Comparison of ENCODE assay signal across 9 mouse cellular contexts in the genomic region with DNA sequence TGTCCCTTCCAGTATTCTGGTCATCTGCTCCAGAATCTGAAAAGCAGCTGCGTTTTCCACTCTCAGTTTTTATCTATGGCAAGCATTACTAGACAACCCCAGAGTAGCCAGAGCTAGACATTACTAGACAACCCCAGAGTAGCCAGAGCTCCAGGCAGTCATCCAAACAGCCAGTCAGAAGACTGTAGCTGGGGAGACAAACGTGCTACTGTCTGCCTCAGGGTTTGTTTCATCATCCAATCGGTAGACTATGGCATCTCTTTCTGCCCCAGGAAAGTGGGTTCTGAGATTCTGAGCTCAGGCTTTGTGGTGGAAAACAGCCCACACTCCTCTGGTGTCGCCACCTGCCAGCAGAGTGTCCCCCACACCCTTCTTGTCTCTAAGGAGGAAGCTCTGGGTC. TPM values are rescaled to one million over a fixed set of nuclear protein-coding genes. Genes with fewer than 3 reads are reported as not detected.
DNase-seq lines count a peak whose midpoint lies in the region; ATAC-seq and TF ChIP-seq lines count a peak whose summit lies in the region.
"Had no signal": no experiment of that assay in that cellular context is flagged by ENCODE, and none has a peak within 500 bp of the region (broad histone marks: within the 10 kb centered on the region; RNA-seq: fewer than 3 reads in every experiment).

No protein-coding gene starts in this region.

- H3K4me2 ChIP-seq in embryonic facial prominence, embryonic 13.5 days, result peak overlapping the region; percentile 24
- H3K4me2 ChIP-seq in heart, embryonic 12.5 days, result peak overlapping the region; percentile 38; the same call in 1 of the 2 replicates
- no peak overlapping the region for H3K4me2 ChIP-seq in kidney, embryonic 14.5 days (replicated peaks; ENCODE audit: low read depth, low read length)
- peak overlapping the region; percentile 30 for H3K4me2 ChIP-seq in liver, postnatal 0 days (ENCODE audit: low read depth, low read length)
- peak overlapping the region; percentile 39 for H3K4me2 ChIP-seq in neural tube, embryonic 14.5 days (ENCODE audit: low read depth, low read length)

- peak overlapping the region; percentile 23 for H3K4me3 ChIP-seq in embryonic facial prominence, embryonic 13.5 days
- 0 out of 2 replicates have a peak overlapping the region, but pooled peaks have one; percentile 4 for H3K4me3 ChIP-seq in heart, embryonic 12.5 days
- peak overlapping the region; percentile 5; the same call in 1 of the 2 replicates for H3K4me3 ChIP-seq in kidney, embryonic 14.5 days (ENCODE audit: low read length)
- no peak overlapping the region for H3K4me3 ChIP-seq in liver, postnatal 0 days (ENCODE audit: low read depth, low read length)
- peak overlapping the region; percentile 30; the same call in 1 of the 2 replicates for H3K4me3 ChIP-seq in neural tube, embryonic 14.5 days (ENCODE audit: low read depth, low read length)

- no peaks in the 10 kb centered on the region for H3K9me3 ChIP-seq in embryonic facial prominence, embryonic 13.5 days
- no peaks in the 10 kb centered on the region for H3K9me3 ChIP-seq in heart, embryonic 12.5 days (replicated peaks)
- H3K9me3 ChIP-seq in kidney, embryonic 14.5 days (ENCODE audit: control insufficient read depth, low read length), result no peaks in the 10 kb centered on the region
- no peaks in the 10 kb centered on the region for H3K9me3 ChIP-seq in liver, postnatal 0 days (ENCODE audit: low read length)
- no peaks in the 10 kb centered on the region for H3K9me3 ChIP-seq in neural tube, embryonic 14.5 days (ENCODE audit: control insufficient read depth, low read length)

- 27% methylated on average over 4 of the region's 4 CpGs for WGBS in embryonic facial prominence, embryonic 13.5 days
- 21% methylated on average over 4 of the region's 4 CpGs for WGBS in heart, embryonic 12.5 days
- 39% methylated on average over 4 of the region's 4 CpGs for WGBS in kidney, embryonic 14.5 days
- 19% methylated on average over 4 of the region's 4 CpGs for WGBS in liver, postnatal 0 days (ENCODE audit: insufficient replicate concordance)
- WGBS in neural tube, embryonic 14.5 days, result 16% methylated on average over 4 of the region's 4 CpGs

- H3K9ac ChIP-seq in embryonic facial prominence, embryonic 13.5 days, result no peak overlapping the region
- no peak overlapping the region for H3K9ac ChIP-seq in heart, embryonic 12.5 days
- H3K9ac ChIP-seq in kidney, embryonic 14.5 days (ENCODE audit: low read depth, low read length), result no peak overlapping the region
- no peak overlapping the region for H3K9ac ChIP-seq in liver, postnatal 0 days (replicated peaks)
- H3K9ac ChIP-seq in neural tube, embryonic 14.5 days (replicated peaks; ENCODE audit: low read depth, low read length), result 0 out of 2 replicates have a peak overlapping the region, but pooled peaks have one; percentile 37

- TF ChIP-seq CTCF in liver, postnatal 0 days (IDR thresholded peaks at IDR 0.05; ENCODE audit: low read depth), result no peak

- H3K27me3 ChIP-seq in embryonic facial prominence, embryonic 13.5 days, result no peaks in the 10 kb centered on the region
- H3K27me3 ChIP-seq in heart, embryonic 12.5 days (replicated peaks), result peaks cover 18% of the 10 kb centered on the region
- no peaks in the 10 kb centered on the region for H3K27me3 ChIP-seq in kidney, embryonic 14.5 days (ENCODE audit: control insufficient read depth, insufficient read depth, low read length)
- H3K27me3 ChIP-seq in liver, postnatal 0 days (ENCODE audit: insufficient read depth, low read length), result no peaks in the 10 kb centered on the region
- H3K27me3 ChIP-seq in neural tube, embryonic 14.5 days (ENCODE audit: control insufficient read depth, insufficient read depth, low read length), result no peaks in the 10 kb centered on the region
- H3K27me3 ChIP-seq: Patski had no signal

- peak; percentile 51 for DNase-seq in 3134 (ENCODE audit: extremely low read depth, insufficient read length, low spot score)
- DNase-seq in adrenal gland, postnatal 10 days, result peak; percentile 74
- DNase-seq in liver, postnatal 0 days, result peak; percentile 58
- no peak for DNase-seq in thymus, postnatal 10 days (ENCODE audit: low spot score in 2 of 2)

- no peaks in the 10 kb centered on the region for H3K4me1 ChIP-seq in embryonic facial prominence, embryonic 13.5 days
- 0 out of 2 replicates have a peak, but pooled peaks cover 5% of the 10 kb centered on the region for H3K4me1 ChIP-seq in heart, embryonic 12.5 days (replicated peaks)
- no peaks in the 10 kb centered on the region for H3K4me1 ChIP-seq in kidney, embryonic 14.5 days (ENCODE audit: control insufficient read depth, insufficient read depth, low read length)
- peaks cover 6% of the 10 kb centered on the region; the same call in 1 of the 2 replicates for H3K4me1 ChIP-seq in liver, postnatal 0 days (ENCODE audit: insufficient read depth)
- H3K4me1 ChIP-seq in neural tube, embryonic 14.5 days (ENCODE audit: control insufficient read depth, insufficient read depth, low read length), result no peaks in the 10 kb centered on the region

- TF ChIP-seq EP300 in liver, postnatal 0 days (IDR thresholded peaks at IDR 0.05; ENCODE audit: low read depth), result no peak

- no peak for ATAC-seq in embryonic facial prominence, embryonic 13.5 days (ENCODE audit: insufficient number of reproducible peaks, insufficient read depth, low FRiP score, low TSS enrichment, low read depth)
- ATAC-seq in heart, embryonic 12.5 days (ENCODE audit: insufficient number of reproducible peaks, low FRiP score), result no peak
- ATAC-seq in kidney, embryonic 14.5 days (ENCODE audit: low FRiP score, low TSS enrichment), result no peak
- ATAC-seq in liver, postnatal 0 days, result peak; percentile 75
- ATAC-seq in neural tube, embryonic 14.5 days (ENCODE audit: low read depth), result peak; percentile 81
- ATAC-seq: Patski had no signal

- H3K27ac ChIP-seq in embryonic facial prominence, embryonic 13.5 days, result no peak overlapping the region
- no peak overlapping the region for H3K27ac ChIP-seq in heart, embryonic 12.5 days (ENCODE audit: poor library complexity, severe bottlenecking)
- H3K27ac ChIP-seq in kidney, embryonic 14.5 days (ENCODE audit: low read depth, low read length), result no peak overlapping the region
- H3K27ac ChIP-seq in liver, postnatal 0 days (ENCODE audit: low read depth), result peak overlapping the region; percentile 71
- no peak overlapping the region for H3K27ac ChIP-seq in neural tube, embryonic 14.5 days (ENCODE audit: low read depth, low read length)

- no peaks in the 10 kb centered on the region for H3K36me3 ChIP-seq in embryonic facial prominence, embryonic 13.5 days
- H3K36me3 ChIP-seq in heart, embryonic 12.5 days, result no peaks in the 10 kb centered on the region
- no peaks in the 10 kb centered on the region for H3K36me3 ChIP-seq in kidney, embryonic 14.5 days (ENCODE audit: control insufficient read depth, insufficient read depth, low read length)
- no peaks in the 10 kb centered on the region for H3K36me3 ChIP-seq in liver, postnatal 0 days (replicated peaks; ENCODE audit: insufficient read depth, low read length)
- H3K36me3 ChIP-seq in neural tube, embryonic 14.5 days (ENCODE audit: control insufficient read depth, insufficient read depth, low read length), result no peaks in the 10 kb centered on the region

RNA-seq across cellular contexts. Expression of gene Serpina12, which starts 23.3 kb away (rescaled TPM):
- total RNA-seq in adrenal gland, postnatal 10 days (2021), result under 1 TPM; 0.36 TPM
- not detected in 2 replicates for polyA plus RNA-seq in embryonic facial prominence, embryonic 13.5 days (2015; fragmentation: Nextera tagmentation; extraction: Ambion mirVana)
- polyA plus RNA-seq in heart, embryonic 12.5 days (2016; fragmentation: Nextera tagmentation; extraction: Ambion mirVana), result not detected in 2 replicates
- not detected in 2 replicates for polyA plus RNA-seq in kidney, embryonic 14.5 days (2014; fragmentation: Nextera tagmentation; extraction: Ambion mirVana)
- 0.13 TPM in 2 replicates for polyA plus RNA-seq in liver, postnatal 0 days (2015; fragmentation: Nextera tagmentation; extraction: Ambion mirVana)
- polyA plus RNA-seq in neural tube, embryonic 14.5 days (2014; fragmentation: Nextera tagmentation; extraction: Ambion mirVana), result not detected in 2 replicates
- polyA plus RNA-seq: Patski had no signal

RNA-seq across cellular contexts. Expression of gene Serpina5, which starts 33.4 kb away (rescaled TPM):
- under 1 TPM; 0.12 to 0.18 TPM for total RNA-seq in adrenal gland, postnatal 10 days (2021)
- polyA plus RNA-seq in embryonic facial prominence, embryonic 13.5 days (2015; fragmentation: Nextera tagmentation; extraction: Ambion mirVana), result not detected in 2 replicates
- not detected in 2 replicates for polyA plus RNA-seq in heart, embryonic 12.5 days (2016; fragmentation: Nextera tagmentation; extraction: Ambion mirVana)
- not detected in 2 replicates for polyA plus RNA-seq in kidney, embryonic 14.5 days (2014; fragmentation: Nextera tagmentation; extraction: Ambion mirVana)
- polyA plus RNA-seq in liver, postnatal 0 days (2015; fragmentation: Nextera tagmentation; extraction: Ambion mirVana), result 0.54 and 0.58 TPM in 2 replicates
- polyA plus RNA-seq in neural tube, embryonic 14.5 days (2014; fragmentation: Nextera tagmentation; extraction: Ambion mirVana), result not detected in 2 replicates

RNA-seq across cellular contexts. Expression of gene Serpina3a, which starts 45.0 kb away (rescaled TPM):
- not detected for total RNA-seq in adrenal gland, postnatal 10 days (2021)
- not detected in 2 replicates for polyA plus RNA-seq in embryonic facial prominence, embryonic 13.5 days (2015; fragmentation: Nextera tagmentation; extraction: Ambion mirVana)
- not detected in 2 replicates for polyA plus RNA-seq in heart, embryonic 12.5 days (2016; fragmentation: Nextera tagmentation; extraction: Ambion mirVana)
- polyA plus RNA-seq in kidney, embryonic 14.5 days (2014; fragmentation: Nextera tagmentation; extraction: Ambion mirVana), result not detected in 2 replicates
- 0.12 TPM in 1 of 2 replicates, not detected in the other for polyA plus RNA-seq in liver, postnatal 0 days (2015; fragmentation: Nextera tagmentation; extraction: Ambion mirVana)
- not detected in 2 replicates for polyA plus RNA-seq in neural tube, embryonic 14.5 days (2014; fragmentation: Nextera tagmentation; extraction: Ambion mirVana)
- polyA plus RNA-seq: Patski had no signal

RNA-seq across cellular contexts. Expression of gene Serpina9, which starts 54.0 kb away (rescaled TPM):
- total RNA-seq in adrenal gland, postnatal 10 days (2021), result under 1 TPM in 1 of 2 experiments, not detected in 1; 0.12 TPM
- polyA plus RNA-seq in embryonic facial prominence, embryonic 13.5 days (2015; fragmentation: Nextera tagmentation; extraction: Ambion mirVana), result 0.08 TPM in 1 of 2 replicates, not detected in the other
- 0.17 and 0.28 TPM in 2 replicates for polyA plus RNA-seq in heart, embryonic 12.5 days (2016; fragmentation: Nextera tagmentation; extraction: Ambion mirVana)
- not detected in 2 replicates for polyA plus RNA-seq in kidney, embryonic 14.5 days (2014; fragmentation: Nextera tagmentation; extraction: Ambion mirVana)
- 0.05 and 0.06 TPM in 2 replicates for polyA plus RNA-seq in liver, postnatal 0 days (2015; fragmentation: Nextera tagmentation; extraction: Ambion mirVana)
- not detected in 2 replicates for polyA plus RNA-seq in neural tube, embryonic 14.5 days (2014; fragmentation: Nextera tagmentation; extraction: Ambion mirVana)

Comparison
In these comparisons a context has a peak if more than half of its experiments do, and no peak if none do; other contexts are left out.
1. DNase-seq: peak in 3134 (single experiment), adrenal gland, postnatal 10 days (single experiment) and liver, postnatal 0 days (single experiment); none in thymus, postnatal 10 days (0 of 2).
2. ATAC-seq: peak in liver, postnatal 0 days (single experiment) and neural tube, embryonic 14.5 days (single experiment); none in embryonic facial prominence, embryonic 13.5 days (single experiment), heart, embryonic 12.5 days (single experiment) and kidney, embryonic 14.5 days (single experiment).